Mouse (Mus musculus): ENCODE measurements around the gene Cyth1.

DNA sequence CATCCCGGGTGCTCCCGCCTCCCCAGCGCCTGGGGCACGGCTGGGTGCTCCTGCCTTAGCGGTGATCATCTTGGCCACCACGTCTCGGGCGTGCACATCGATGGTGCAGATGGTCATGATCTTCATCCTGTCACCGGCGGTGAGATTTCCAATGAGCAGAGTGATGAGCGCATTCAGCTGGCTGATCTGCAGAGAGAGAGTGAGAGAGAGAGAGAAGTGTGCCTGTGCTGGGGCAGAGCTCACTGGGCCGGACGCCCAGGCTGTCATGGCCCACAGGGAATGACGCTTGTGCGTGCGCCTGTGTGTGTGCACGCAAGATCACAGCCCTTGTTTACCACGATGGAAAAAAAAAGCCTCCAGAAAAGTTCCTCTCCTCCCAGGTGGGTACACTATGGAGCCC lies 159.5 kb downstream of the Cyth1 start:
- TF ChIP-seq ZC3H11A (IDR thresholded peaks at IDR 0.05; ENCODE audit: low read depth, low read length) = no peak
- TF ChIP-seq KAT2A (conservative IDR thresholded peaks at IDR 0.05; ENCODE audit: low read depth, low read length) = no peak
- no peak for TF ChIP-seq CTCF (IDR thresholded peaks at IDR 0.05 in 2 of 3, conservative IDR thresholded peaks at IDR 0.05 in 1 of 3; ENCODE audit: control insufficient read depth in 1 of 3, insufficient read depth in 1 of 3, low read depth in 2 of 3, low read length in 3 of 3, poor library complexity in 1 of 3, severe bottlenecking in 1 of 3)
- no peak for TF ChIP-seq EP300 (IDR thresholded peaks at IDR 0.05; ENCODE audit: low read depth in 1 of 2, low read length in 2 of 2)
- no peak for TF ChIP-seq JUND (IDR thresholded peaks at IDR 0.05; ENCODE audit: low read depth, low read length)
- TF ChIP-seq POLR2A (IDR thresholded peaks at IDR 0.05; ENCODE audit: control insufficient read depth in 1 of 2, insufficient read depth in 1 of 2, low read depth in 1 of 2, low read length in 2 of 2, poor library complexity in 1 of 2) = no peak
- TF ChIP-seq MXI1 (IDR thresholded peaks at IDR 0.05; ENCODE audit: low read depth, low read length) = no peak
- no peak for TF ChIP-seq ETS1 (IDR thresholded peaks at IDR 0.05; ENCODE audit: low read depth, low read length)
- no peak for TF ChIP-seq TAL1 (IDR thresholded peaks at IDR 0.05; ENCODE audit: low read length)
- no peak for TF ChIP-seq MYC (IDR thresholded peaks at IDR 0.05; ENCODE audit: low read depth, low read length)
- TF ChIP-seq ZNF384 (IDR thresholded peaks at IDR 0.05; ENCODE audit: low read depth, low read length) = no peak

Data from MEL (cell line).